Mouse (Mus musculus) lung, postnatal 0 days (tissue): Measurements from ENCODE around the gene Gm4922.

Experiments used
- CTCF ChIP-seq: IDR thresholded peaks from 2 replicates; pipeline ENCODE4 v1.5.1; 2016; ENCODE audit warnings: antibody characterized with exemption, mild to moderate bottlenecking
- EP300 ChIP-seq: IDR thresholded peaks from 2 replicates; pipeline ENCODE4 v1.6.1; 2016; ENCODE audit warnings: antibody characterized with exemption, mild to moderate bottlenecking, control low read depth

GRCm38 (mm10) chr10:18831823-18832222 is 45.2 kb upstream of the Gm4922 start:
- no peak for TF ChIP-seq CTCF
- no peak for TF ChIP-seq EP300
